ENCODE assay signal across 14 mouse cellular contexts in genomic region chr1:165849458-165850445, GRCm38 (mm10).
DNase-seq lines count a peak whose midpoint lies in the region; ATAC-seq and TF ChIP-seq lines count a peak whose summit lies in the region.
"Had no signal": no experiment of that assay in that cellular context is flagged by ENCODE, and none has a peak within 500 bp of the region (broad histone marks: within the 10 kb centered on the region; RNA-seq: fewer than 3 reads in every experiment).

No protein-coding gene starts in this region.

- intact Hi-C loops in gastrocnemius, adult 2 months (cut with DNase I): no loop called here

- peak; percentile 56 for ATAC-seq in lung, embryonic 16.5 days (ENCODE audit: low read depth)

- WGBS in lung, embryonic 16.5 days: 52% methylated on average over 17 of the region's 17 CpGs
- WGBS in small intestine, adult 2 months: 23% methylated on average over 17 of the region's 17 CpGs

- DNase-seq in gastrocnemius, adult 2 months: no peak
- DNase-seq in gastrocnemius, adult 18-20 months (ENCODE audit: low spot score): no peak
- DNase-seq in lung, postnatal 36 days: no peak
- peak; percentile 71 for DNase-seq in induced T-regulatory cell, adult 2 months (ENCODE audit: low read depth)
- no peak for DNase-seq in cerebellum, adult 18-20 months
- DNase-seq in right cerebral cortex, adult 18-20 months: no peak
- DNase-seq: cerebellum, postnatal 36 days; kidney, postnatal 10 days had no signal

- no peak for TF ChIP-seq CTCF in gastrocnemius, adult 2 months (IDR thresholded peaks at IDR 0.05)
- TF ChIP-seq CTCF in small intestine, adult 2 months (IDR thresholded peaks at IDR 0.05; ENCODE audit: extremely low read depth, insufficient read length, insufficient replicate concordance, low read depth, low read length): no peak

- no peak overlapping the region for H3K4me3 ChIP-seq in gastrocnemius, adult 2 months
- no peak overlapping the region for H3K4me3 ChIP-seq in lung, embryonic 16.5 days (ENCODE audit: low read length)
- no peak overlapping the region for H3K4me3 ChIP-seq in small intestine, adult 2 months (ENCODE audit: low read depth, low read length)
- H3K4me3 ChIP-seq: embryonic facial prominence, embryonic 15.5 days; limb, embryonic 13.5 days; midbrain, embryonic 12.5 days; neural tube, embryonic 12.5 days had no signal

- no peak overlapping the region for H3K9ac ChIP-seq in lung, embryonic 16.5 days (ENCODE audit: low read length)
- H3K9ac ChIP-seq: embryonic facial prominence, embryonic 15.5 days; limb, embryonic 13.5 days; midbrain, embryonic 12.5 days; neural tube, embryonic 12.5 days had no signal

- peak overlapping the region; percentile 85 for H3K27ac ChIP-seq in gastrocnemius, adult 2 months
- peak overlapping the region; percentile 47 for H3K27ac ChIP-seq in lung, embryonic 16.5 days (ENCODE audit: low read length)
- H3K27ac ChIP-seq in small intestine, adult 2 months (ENCODE audit: insufficient read depth, low read depth, low read length): peak overlapping the region; percentile 52
- H3K27ac ChIP-seq: embryonic facial prominence, embryonic 15.5 days; limb, embryonic 13.5 days; midbrain, embryonic 12.5 days; neural tube, embryonic 12.5 days had no signal

- 0 out of 2 replicates have a peak, but pooled peaks cover 4% of the 10 kb centered on the region for H3K27me3 ChIP-seq in lung, embryonic 16.5 days (ENCODE audit: control insufficient read depth, insufficient read depth, low read depth, low read length)
- H3K27me3 ChIP-seq in small intestine, adult 2 months (ENCODE audit: control insufficient read depth, insufficient read depth, low read length): no peaks in the 10 kb centered on the region

- TF ChIP-seq POLR2A in small intestine, adult 2 months (IDR thresholded peaks at IDR 0.05; ENCODE audit: low read depth, low read length): no peak

- no peak overlapping the region for H3K4me2 ChIP-seq in lung, embryonic 16.5 days (ENCODE audit: low read depth, low read length)
- H3K4me2 ChIP-seq: embryonic facial prominence, embryonic 15.5 days; limb, embryonic 13.5 days; midbrain, embryonic 12.5 days; neural tube, embryonic 12.5 days had no signal

- H3K9me3 ChIP-seq in lung, embryonic 16.5 days (ENCODE audit: control insufficient read depth, low read length): no peaks in the 10 kb centered on the region
- H3K9me3 ChIP-seq: embryonic facial prominence, embryonic 15.5 days; limb, embryonic 13.5 days; midbrain, embryonic 12.5 days; neural tube, embryonic 12.5 days had no signal

- H3K36me3 ChIP-seq in lung, embryonic 16.5 days (ENCODE audit: control insufficient read depth, insufficient read depth, low read length): no peaks in the 10 kb centered on the region
- no peaks in the 10 kb centered on the region for H3K36me3 ChIP-seq in small intestine, adult 2 months (ENCODE audit: control insufficient read depth, insufficient read depth, low read length)
- H3K36me3 ChIP-seq: embryonic facial prominence, embryonic 15.5 days; limb, embryonic 13.5 days; midbrain, embryonic 12.5 days; neural tube, embryonic 12.5 days had no signal

- H3K4me1 ChIP-seq in lung, embryonic 16.5 days (replicated peaks; ENCODE audit: control insufficient read depth, insufficient read depth, low read length): peaks cover 13% of the 10 kb centered on the region
- H3K4me1 ChIP-seq in small intestine, adult 2 months (ENCODE audit: control insufficient read depth, insufficient read depth, insufficient read length, low read length): peaks cover 24% of the 10 kb centered on the region
